Mouse (Mus musculus) limb, embryonic 13.5 days (tissue): ENCODE data around the gene Rora. TPM values are rescaled to one million over a fixed set of nuclear protein-coding genes. Genes with fewer than 3 reads are reported as not detected.

Experiments used
- ATAC-seq: fragments of 200-750 bp; cut with Nextera tagmentation; 2 replicates; pipeline ENCODE4 v1.8.0; 2017; ENCODE audit warnings: low read depth, moderate number of reproducible peaks, moderate TSS enrichment; ENCODE audit not compliant: low FRiP score
- H3K27ac ChIP-seq: fragments of 300-500 bp; sonication (generic); 2 replicates; pipeline ENCODE4 v1.5.1; 2015; ENCODE audit warnings: inconsistent platforms, mild to moderate bottlenecking, moderate library complexity
- H3K27me3 ChIP-seq: fragments of 300-500 bp; sonication (generic); 2 replicates; pipeline ENCODE4 v1.6.1; 2015; ENCODE audit warnings: mild to moderate bottlenecking, inconsistent platforms
- H3K36me3 ChIP-seq: fragments of 300-500 bp; sonication (generic); 2 replicates; pipeline ENCODE4 v1.6.1; 2015; ENCODE audit warnings: inconsistent platforms, mild to moderate bottlenecking, moderate library complexity
- H3K4me1 ChIP-seq: fragments of 300-500 bp; sonication (generic); 2 replicates; pipeline ENCODE4 v1.6.1; 2015; ENCODE audit warnings: inconsistent platforms
- H3K4me2 ChIP-seq: fragments of 300-500 bp; sonication (generic); replicated peaks from 2 replicates; pipeline ENCODE4 v1.6.1; 2015; ENCODE audit warnings: inconsistent platforms, mild to moderate bottlenecking, moderate library complexity
- H3K4me3 ChIP-seq: fragments of 300-500 bp; sonication (generic); 2 replicates; pipeline ENCODE4 v1.5.1; 2015; ENCODE audit warnings: moderate library complexity, mild to moderate bottlenecking, inconsistent platforms
- H3K9ac ChIP-seq: fragments of 300-500 bp; sonication (generic); 2 replicates; pipeline ENCODE4 v1.6.1; 2015; ENCODE audit warnings: mild to moderate bottlenecking, inconsistent platforms
- H3K9me3 ChIP-seq: fragments of 300-500 bp; sonication (generic); 2 replicates; pipeline ENCODE4 v1.6.1; 2016; ENCODE audit warnings: inconsistent platforms
- WGBS: fragments of 180-500 bp; shearing (Covaris S2); methylation state at CpG from one replicate; pipeline ENCODE4 v1.1.7; 2015; 5-methylcytosine and 5-hydroxymethylcytosine counted together
- polyA plus RNA-seq: library from polyadenylated mRNA; unstranded; fragments of >200 nt; fragmentation: Nextera tagmentation; extraction: Ambion mirVana; gene quantifications from 2 replicates; pipeline ENCODE4 v1.2.1, GENCODE M21; 2015

Rora gene
- polyA plus RNA-seq, 1 experiment from 2014 or later: 9.6 TPM

GRCm38 (mm10) chr9:68727166-68727855 lies 73.7 kb downstream of the Rora start:
- 80% methylated on average over 11 of the region's 11 CpGs for WGBS
- 0 out of 2 replicates have a peak, but pooled peaks cover 5% of the 10 kb centered on the region for H3K36me3 ChIP-seq
- ATAC-seq: no peak
- no peak overlapping the region for H3K27ac ChIP-seq
- 0 out of 2 replicates have a peak, but pooled peaks cover 6% of the 10 kb centered on the region for H3K9me3 ChIP-seq
- no peaks in the 10 kb centered on the region for H3K27me3 ChIP-seq
- H3K4me1 ChIP-seq: no peaks in the 10 kb centered on the region
- H3K9ac ChIP-seq: no peak overlapping the region
- H3K4me3 ChIP-seq: no peak overlapping the region
- H3K4me2 ChIP-seq: no peak overlapping the region

GRCm38 (mm10) chr9:68731438-68731837 lies 77.9 kb downstream of the Rora start:
- 0 out of 2 replicates have a peak, but pooled peaks cover 8% of the 10 kb centered on the region for H3K9me3 ChIP-seq
- 0 out of 2 replicates have a peak, but pooled peaks cover 5% of the 10 kb centered on the region for H3K36me3 ChIP-seq
- no peak for ATAC-seq
- no peaks in the 10 kb centered on the region for H3K4me1 ChIP-seq
- no peak overlapping the region for H3K4me3 ChIP-seq
- H3K4me2 ChIP-seq: no peak overlapping the region
- 88% methylated on average over 1 of the region's 1 CpGs for WGBS
- no peak overlapping the region for H3K27ac ChIP-seq
- H3K9ac ChIP-seq: no peak overlapping the region
- H3K27me3 ChIP-seq: no peaks in the 10 kb centered on the region

- H3K36me3 ChIP-seq: 0 out of 2 replicates have a peak, but pooled peaks cover 5% of the 10 kb centered on the region
- ATAC-seq: no peak
- H3K4me1 ChIP-seq: no peaks in the 10 kb centered on the region
- H3K27ac ChIP-seq: no peak overlapping the region
- no peak overlapping the region for H3K4me3 ChIP-seq
- no peak overlapping the region for H3K4me2 ChIP-seq
- no peaks in the 10 kb centered on the region for H3K27me3 ChIP-seq
- no peak overlapping the region for H3K9ac ChIP-seq
- H3K9me3 ChIP-seq: 0 out of 2 replicates have a peak, but pooled peaks cover 8% of the 10 kb centered on the region
- WGBS: 88% methylated on average over 4 of the region's 4 CpGs
Measured at GRCm38 (mm10) chr9:68732929-68733328, 79.3 kb downstream of the Rora start.

GRCm38 (mm10) chr9:68735886-68736285 lies 82.3 kb downstream of the Rora start:
- ATAC-seq: no peak

GRCm38 (mm10) chr9:68737197-68737736 lies 83.7 kb downstream of the Rora start:
- Histone ChIP-seq H3K4me3 (no peak overlapping the region), H3K4me1 (no peaks in the 10 kb centered on the region), H3K36me3 (0 out of 2 replicates have a peak, but pooled peaks cover under 1% of the 10 kb centered on the region), H3K27ac (no peak overlapping the region), H3K9ac (no peak overlapping the region), H3K9me3 (0 out of 2 replicates have a peak, but pooled peaks cover 2% of the 10 kb centered on the region), H3K27me3 (no peaks in the 10 kb centered on the region), H3K4me2 (no peak overlapping the region)
- 85% methylated on average over 9 of the region's 9 CpGs for WGBS
- no peak for ATAC-seq

More at GRCm38 (mm10) chr9:68735886-68736285, 82.3 kb downstream of the Rora start:
- no peak overlapping the region for H3K9ac ChIP-seq
- H3K36me3 ChIP-seq: 0 out of 2 replicates have a peak, but pooled peaks cover 5% of the 10 kb centered on the region
- 0 out of 2 replicates have a peak, but pooled peaks cover 8% of the 10 kb centered on the region for H3K9me3 ChIP-seq
- no peak overlapping the region for H3K4me3 ChIP-seq
- WGBS: 69% methylated on average over 5 of the region's 5 CpGs
- H3K4me1 ChIP-seq: no peaks in the 10 kb centered on the region
- H3K27ac ChIP-seq: no peak overlapping the region
- H3K27me3 ChIP-seq: no peaks in the 10 kb centered on the region
- H3K4me2 ChIP-seq: no peak overlapping the region

- Histone ChIP-seq H3K4me2 (no peak overlapping the region), H3K27me3 (no peaks in the 10 kb centered on the region), H3K36me3 (no peaks in the 10 kb centered on the region), H3K9ac (no peak overlapping the region), H3K9me3 (no peaks in the 10 kb centered on the region), H3K27ac (no peak overlapping the region), H3K4me1 (peaks cover 13% of the 10 kb centered on the region), H3K4me3 (no peak overlapping the region)
- no peak for ATAC-seq
- 39% methylated on average over 11 of the region's 11 CpGs for WGBS
Measured at GRCm38 (mm10) chr9:68745931-68746646, 92.5 kb downstream of the Rora start.

GRCm38 (mm10) chr9:68756976-68757375 lies 103.4 kb downstream of the Rora start:
- peaks cover 15% of the 10 kb centered on the region for H3K4me1 ChIP-seq
- 50% methylated on average over 2 of the region's 2 CpGs for WGBS
- no peaks in the 10 kb centered on the region for H3K27me3 ChIP-seq
- H3K9me3 ChIP-seq: no peaks in the 10 kb centered on the region
- H3K27ac ChIP-seq: no peak overlapping the region
- no peak for ATAC-seq
- no peaks in the 10 kb centered on the region for H3K36me3 ChIP-seq
- H3K9ac ChIP-seq: no peak overlapping the region
- H3K4me2 ChIP-seq: no peak overlapping the region
- no peak overlapping the region for H3K4me3 ChIP-seq

GRCm38 (mm10) chr9:68759324-68759723 lies 105.7 kb downstream of the Rora start:
- Histone ChIP-seq H3K9me3 (no peaks in the 10 kb centered on the region), H3K4me1 (peaks cover 36% of the 10 kb centered on the region), H3K4me3 (no peak overlapping the region), H3K4me2 (no peak overlapping the region), H3K27ac (no peak overlapping the region), H3K27me3 (no peaks in the 10 kb centered on the region), H3K36me3 (no peaks in the 10 kb centered on the region), H3K9ac (no peak overlapping the region)
- ATAC-seq: no peak
- WGBS: 83% methylated on average over 8 of the region's 8 CpGs

GRCm38 (mm10) chr9:68760329-68760728 lies 106.7 kb downstream of the Rora start:
- no peak overlapping the region for H3K4me2 ChIP-seq
- no peak overlapping the region for H3K9ac ChIP-seq
- no peak for ATAC-seq
- H3K4me3 ChIP-seq: no peak overlapping the region
- H3K27me3 ChIP-seq: no peaks in the 10 kb centered on the region
- WGBS: 79% methylated on average over 4 of the region's 4 CpGs
- no peak overlapping the region for H3K27ac ChIP-seq
- peaks cover 38% of the 10 kb centered on the region for H3K4me1 ChIP-seq
- H3K36me3 ChIP-seq: no peaks in the 10 kb centered on the region
- H3K9me3 ChIP-seq: no peaks in the 10 kb centered on the region

- no peak overlapping the region for H3K4me3 ChIP-seq
- H3K27me3 ChIP-seq: no peaks in the 10 kb centered on the region
- H3K9me3 ChIP-seq: no peaks in the 10 kb centered on the region
- H3K9ac ChIP-seq: no peak overlapping the region
- 68% methylated on average over 3 of the region's 3 CpGs for WGBS
- no peak for ATAC-seq
- H3K4me1 ChIP-seq: peaks cover 34% of the 10 kb centered on the region
- H3K36me3 ChIP-seq: no peaks in the 10 kb centered on the region
- H3K4me2 ChIP-seq: no peak overlapping the region
- no peak overlapping the region for H3K27ac ChIP-seq
Measured at GRCm38 (mm10) chr9:68760876-68761275, 107.3 kb downstream of the Rora start.

GRCm38 (mm10) chr9:68761672-68762071 lies 108.1 kb downstream of the Rora start:
- 47% methylated on average over 7 of the region's 7 CpGs for WGBS
- H3K27me3 ChIP-seq: no peaks in the 10 kb centered on the region
- H3K27ac ChIP-seq: no peak overlapping the region
- peaks cover 34% of the 10 kb centered on the region for H3K4me1 ChIP-seq
- H3K9me3 ChIP-seq: no peaks in the 10 kb centered on the region
- ATAC-seq: no peak
- no peak overlapping the region for H3K9ac ChIP-seq
- H3K4me2 ChIP-seq: no peak overlapping the region
- H3K36me3 ChIP-seq: no peaks in the 10 kb centered on the region
- no peak overlapping the region for H3K4me3 ChIP-seq

- H3K36me3 ChIP-seq: no peaks in the 10 kb centered on the region
- no peak for ATAC-seq
- WGBS: 62% methylated on average over 1 of the region's 1 CpGs
- no peak overlapping the region for H3K9ac ChIP-seq
- H3K4me1 ChIP-seq: peaks cover 39% of the 10 kb centered on the region
- no peaks in the 10 kb centered on the region for H3K9me3 ChIP-seq
- no peak overlapping the region for H3K4me2 ChIP-seq
- no peak overlapping the region for H3K4me3 ChIP-seq
- H3K27ac ChIP-seq: no peak overlapping the region
- no peaks in the 10 kb centered on the region for H3K27me3 ChIP-seq
Measured at GRCm38 (mm10) chr9:68765595-68765994, 112.0 kb downstream of the Rora start.
